Mouse (Mus musculus) brain, embryonic 14.5 days (tissue): ENCODE data around the gene Mypn.

Source experiments
- CTCF ChIP-seq: fragments of 200-500 bp; IDR thresholded peaks from 2 replicates; pipeline ENCODE4 v1.5.1; 2012; ENCODE audit warnings: inconsistent platforms, mild to moderate bottlenecking, moderate library complexity, borderline replicate concordance; ENCODE audit not compliant: insufficient read depth, insufficient read length; ENCODE audit errors: extremely low read depth
- POLR2A ChIP-seq: fragments of 200-500 bp; IDR thresholded peaks from 2 replicates; pipeline ENCODE4 v1.6.1; 2012; ENCODE audit warnings: mild to moderate bottlenecking, inconsistent platforms, borderline replicate concordance; ENCODE audit not compliant: poor library complexity, insufficient read depth, insufficient read length, severe bottlenecking; ENCODE audit errors: extremely low read depth

GRCm38 (mm10) chr10:63160671-63161070 is 43.1 kb downstream of the Mypn start:
- no peak for TF ChIP-seq CTCF
- TF ChIP-seq POLR2A, result no peak
